ENCODE assay signal across 19 mouse cellular contexts in genomic region chr4:149338137-149338536, GRCm38 (mm10). TPM values are rescaled to one million over a fixed set of nuclear protein-coding genes. Genes with fewer than 3 reads are reported as not detected.
A peak's percentile ranks its signal among the peaks of the same experiment; 100 is the strongest.
DNase-seq lines count a peak whose midpoint lies in the region; ATAC-seq and TF ChIP-seq lines count a peak whose summit lies in the region.
"Had no signal": no experiment of that assay in that cellular context is flagged by ENCODE, and none has a peak within 500 bp of the region (broad histone marks: within the 10 kb centered on the region; RNA-seq: fewer than 3 reads in every experiment).

No protein-coding gene starts in this region.

- no peak overlapping the region for H3K4me3 ChIP-seq in heart, embryonic 10.5 days
- no peak overlapping the region for H3K4me3 ChIP-seq in left cerebral cortex, adult 2 months
- H3K4me3 ChIP-seq: limb, embryonic 10.5 days; megakaryocyte, embryonic 14.5 days; neural tube, embryonic 13.5 days; stomach, embryonic 15.5 days had no signal

- ATAC-seq in megakaryocyte progenitor cell, adult 5-6 weeks (replicated peaks; ENCODE audit: poor library complexity), result no peak
- ATAC-seq: liver, postnatal 0 days had no signal

- peak overlapping the region; percentile 70; the same call in 1 of the 2 replicates for H3K27ac ChIP-seq in heart, embryonic 10.5 days
- H3K27ac ChIP-seq in left cerebral cortex, adult 2 months, result peak overlapping the region; percentile 28; the same call in 1 of the 2 replicates
- H3K27ac ChIP-seq: kidney, postnatal 0 days; limb, embryonic 10.5 days; neural tube, embryonic 13.5 days; stomach, embryonic 15.5 days had no signal

- WGBS in heart, embryonic 10.5 days, result 59% methylated on average over 2 of the region's 2 CpGs

- DNase-seq in heart, embryonic 10.5 days (ENCODE audit: low spot score), result no peak
- no peak for DNase-seq in heart, adult 9 months (ENCODE audit: low spot score in 2 of 2)
- peak in 1 of 2 experiments; percentile 27 for DNase-seq in left cerebral cortex, adult 2 months (ENCODE audit: extremely low spot score in 1 of 2, low spot score in 2 of 2)
- DNase-seq in left cerebral cortex, postnatal 36 days (ENCODE audit: low spot score in 2 of 2), result no peak
- peak; percentile 42 to 67 for DNase-seq in layer of hippocampus, adult 8-10 months (ENCODE audit: low spot score in 2 of 2)
- peak; percentile 51 to 53 for DNase-seq in left cerebral cortex, adult 9 months (ENCODE audit: low spot score in 2 of 2)
- DNase-seq: adrenal gland, adult 2 months; embryo, embryonic 11 days; gastrocnemius, postnatal 36 days; kidney, adult 11 months; liver, postnatal 0 days; lung, postnatal 10 days; midbrain, embryonic 14.5 days had no signal

- no peak for TF ChIP-seq CTCF in left cerebral cortex, adult 2 months (IDR thresholded peaks at IDR 0.05)

- H3K4me1 ChIP-seq in heart, embryonic 10.5 days, result peaks cover 61% of the 10 kb centered on the region
- H3K4me1 ChIP-seq: neural tube, embryonic 13.5 days; stomach, embryonic 15.5 days had no signal

- H3K27me3 ChIP-seq in heart, embryonic 10.5 days (ENCODE audit: insufficient read depth, poor library complexity, severe bottlenecking), result no peaks in the 10 kb centered on the region
- H3K27me3 ChIP-seq: megakaryocyte, embryonic 14.5 days; neural tube, embryonic 13.5 days; stomach, embryonic 15.5 days had no signal

- peaks cover 88% of the 10 kb centered on the region for H3K36me3 ChIP-seq in heart, embryonic 10.5 days

- no peaks in the 10 kb centered on the region for H3K9me3 ChIP-seq in heart, embryonic 10.5 days
- H3K9me3 ChIP-seq: limb, embryonic 10.5 days; megakaryocyte, embryonic 14.5 days; neural tube, embryonic 13.5 days; stomach, embryonic 15.5 days had no signal

- intact Hi-C loops in left cerebral cortex, adult 2 months (cut with DNase I), result no loop called here
- intact Hi-C loops in left cerebral cortex, postnatal 36 days (cut with DNase I), result no loop called here

RNA-seq across cellular contexts. Expression of gene Kif1b, which starts 30.6 kb away (rescaled TPM):
- polyA plus RNA-seq in heart, embryonic 10.5 days (2016; fragmentation: Nextera tagmentation; extraction: Ambion mirVana), result 44.8 and 56.6 TPM in 2 replicates
- total RNA-seq in left cerebral cortex, adult 2 months (2021), result 100 to 1,000 TPM; 444 to 487 TPM
- total RNA-seq in left cerebral cortex, postnatal 36 days (2021), result 100 to 1,000 TPM; 448 to 452 TPM
- 100 to 1,000 TPM; 401 to 453 (median 422) TPM for total RNA-seq in layer of hippocampus, adult 8-10 months (2022)
- 18.6 and 21.5 TPM in 2 replicates for total RNA-seq in megakaryocyte progenitor cell, adult 5-6 weeks (2015)
- total RNA-seq in megakaryocyte progenitor cell, adult 5-6 weeks (2017), result 25.9 and 28.4 TPM in 2 replicates

Comparison
In these comparisons a context has a peak if more than half of its experiments do, and no peak if none do; other contexts are left out.
1. DNase-seq: peak in layer of hippocampus, adult 8-10 months (2 of 2) and left cerebral cortex, adult 9 months (2 of 2); none in heart, embryonic 10.5 days (single experiment), heart, adult 9 months (0 of 2) and left cerebral cortex, postnatal 36 days (0 of 2).
2. RNA of gene Kif1b, which starts 30.6 kb away (total RNA-seq): 444 to 487 TPM in left cerebral cortex, adult 2 months, 448 to 452 TPM in left cerebral cortex, postnatal 36 days and 401 to 453 TPM in layer of hippocampus, adult 8-10 months; 18.6 to 28.4 TPM in megakaryocyte progenitor cell, adult 5-6 weeks; every median in the first group is over 10 times any median in the second.